Comparison of ENCODE assay signal across 24 mouse cellular contexts in the genomic region with DNA sequence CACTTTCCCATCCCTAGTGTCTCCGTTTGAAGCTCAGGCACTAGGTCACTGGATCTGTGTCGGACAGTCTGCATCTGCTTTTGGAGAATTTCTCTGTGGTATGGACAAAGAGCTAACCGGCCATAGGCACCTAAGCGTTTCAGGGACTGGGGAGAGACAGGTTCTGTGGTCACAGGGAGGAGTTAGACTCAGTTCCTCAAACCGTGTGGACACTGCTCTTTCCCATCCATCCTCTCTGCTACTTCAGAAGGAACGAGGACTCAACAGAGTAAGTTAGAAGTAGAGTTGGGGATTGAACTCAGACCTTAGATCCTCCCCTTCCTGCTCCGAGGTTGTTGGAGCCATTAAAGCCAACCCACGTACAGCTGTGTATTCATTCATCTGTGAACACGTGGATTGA. TPM values are rescaled to one million over a fixed set of nuclear protein-coding genes. Genes with fewer than 3 reads are reported as not detected.
"Had no signal": no experiment of that assay in that cellular context is flagged by ENCODE, and none has a peak within 500 bp of the region (broad histone marks: within the 10 kb centered on the region; RNA-seq: fewer than 3 reads in every experiment).

No protein-coding gene starts in this region.

- H3K27ac ChIP-seq: kidney, embryonic 15.5 days; left cerebral cortex, adult 2 months; liver, embryonic 13.5 days; midbrain, embryonic 10.5 days; midbrain, embryonic 13.5 days; stomach, postnatal 0 days had no signal

- DNase-seq: kidney, adult 8-10 months; kidney, postnatal 10 days; kidney, postnatal 36 days; layer of hippocampus, postnatal 36 days; liver, embryonic 13.5 days; lung, adult 2 months; lung, postnatal 14 days; lung, postnatal 4 days; thymus, adult 2 months; thymus, postnatal 14 days; thymus, postnatal 4 days had no signal

- ATAC-seq: midbrain, embryonic 13.5 days; midbrain, embryonic 16.5 days had no signal

- H3K36me3 ChIP-seq: kidney, embryonic 15.5 days; liver, embryonic 13.5 days had no signal

- H3K4me3 ChIP-seq: kidney, embryonic 15.5 days; left cerebral cortex, adult 2 months; liver, embryonic 13.5 days; megakaryocyte, embryonic 14.5 days; midbrain, embryonic 10.5 days; midbrain, embryonic 13.5 days had no signal

- H3K9me3 ChIP-seq: kidney, embryonic 15.5 days; liver, embryonic 13.5 days; megakaryocyte, embryonic 14.5 days; midbrain, embryonic 10.5 days; midbrain, embryonic 13.5 days had no signal

RNA-seq across cellular contexts. Expression of a gene that starts 19.9 kb away (rescaled TPM):
- total RNA-seq: liver, adult 2 months had no signal
- polyA plus RNA-seq: kidney, embryonic 15.5 days; limb, embryonic 11.5 days; liver, adult 2 months; liver, embryonic 13.5 days; liver, embryonic 16.5 days; lung, adult 2 months; lung, embryonic 16.5 days; spleen, adult 2 months; stomach, embryonic 14.5 days; stomach, postnatal 0 days had no signal
